In genomic region chr8:17782650-17783049, GRCm38 (mm10) we compare ENCODE assay signal across 14 mouse cellular contexts.
"Had no signal": no experiment of that assay in that cellular context is flagged by ENCODE, and none has a peak within 500 bp of the region (broad histone marks: within the 10 kb centered on the region; RNA-seq: fewer than 3 reads in every experiment).

No protein-coding gene starts in this region.

- H3K27me3 ChIP-seq: limb, embryonic 15.5 days; liver, embryonic 12.5 days; megakaryocyte, embryonic 14.5 days; midbrain, embryonic 15.5 days had no signal

- H3K4me1 ChIP-seq: limb, embryonic 15.5 days; liver, embryonic 12.5 days; megakaryocyte, embryonic 14.5 days; midbrain, embryonic 15.5 days had no signal

- H3K9me3 ChIP-seq: limb, embryonic 15.5 days; liver, embryonic 12.5 days; megakaryocyte, embryonic 14.5 days; midbrain, embryonic 15.5 days had no signal

- H3K4me3 ChIP-seq: limb, embryonic 15.5 days; liver, embryonic 12.5 days; megakaryocyte, embryonic 14.5 days; midbrain, embryonic 15.5 days had no signal

- H3K9ac ChIP-seq: limb, embryonic 15.5 days; liver, embryonic 12.5 days; lung, embryonic 14.5 days; midbrain, embryonic 15.5 days had no signal

- H3K4me2 ChIP-seq: limb, embryonic 15.5 days; liver, embryonic 12.5 days; lung, embryonic 14.5 days; midbrain, embryonic 11.5 days; midbrain, embryonic 15.5 days had no signal

- H3K36me3 ChIP-seq: limb, embryonic 15.5 days; liver, embryonic 12.5 days; midbrain, embryonic 15.5 days had no signal

- H3K27ac ChIP-seq: kidney, postnatal 0 days; limb, embryonic 15.5 days; liver, embryonic 12.5 days; macrophage; midbrain, embryonic 15.5 days; stomach, postnatal 0 days had no signal

- DNase-seq: kidney, postnatal 36 days; layer of hippocampus, adult 9-11 months; layer of hippocampus, postnatal 36 days; lung, embryonic 14.5 days; lung, postnatal 10 days; thymus, postnatal 4 days had no signal

- ATAC-seq: liver, embryonic 12.5 days had no signal
